Mouse (Mus musculus): Measurements from ENCODE around the gene Tmc4.

GRCm38 (mm10) chr7:3643843-3644242 is 33.5 kb downstream of the Tmc4 start:
- TF ChIP-seq CTCF (IDR thresholded peaks at IDR 0.05; ENCODE audit: extremely low read depth, insufficient read depth, low read length) = no peak
- no peak for TF ChIP-seq POLR2A (IDR thresholded peaks at IDR 0.05; ENCODE audit: extremely low read depth, insufficient read depth, low read length)

All from cortical plate, adult 2 months (tissue).